Mouse (Mus musculus): ENCODE data around the gene Shisa2.
"Not testable (repeated sequence)": the region's sequence is repeated elsewhere in the genome, so short reads cannot be mapped to it uniquely, and the experiment has no call there.

Gene Shisa2

DNA sequence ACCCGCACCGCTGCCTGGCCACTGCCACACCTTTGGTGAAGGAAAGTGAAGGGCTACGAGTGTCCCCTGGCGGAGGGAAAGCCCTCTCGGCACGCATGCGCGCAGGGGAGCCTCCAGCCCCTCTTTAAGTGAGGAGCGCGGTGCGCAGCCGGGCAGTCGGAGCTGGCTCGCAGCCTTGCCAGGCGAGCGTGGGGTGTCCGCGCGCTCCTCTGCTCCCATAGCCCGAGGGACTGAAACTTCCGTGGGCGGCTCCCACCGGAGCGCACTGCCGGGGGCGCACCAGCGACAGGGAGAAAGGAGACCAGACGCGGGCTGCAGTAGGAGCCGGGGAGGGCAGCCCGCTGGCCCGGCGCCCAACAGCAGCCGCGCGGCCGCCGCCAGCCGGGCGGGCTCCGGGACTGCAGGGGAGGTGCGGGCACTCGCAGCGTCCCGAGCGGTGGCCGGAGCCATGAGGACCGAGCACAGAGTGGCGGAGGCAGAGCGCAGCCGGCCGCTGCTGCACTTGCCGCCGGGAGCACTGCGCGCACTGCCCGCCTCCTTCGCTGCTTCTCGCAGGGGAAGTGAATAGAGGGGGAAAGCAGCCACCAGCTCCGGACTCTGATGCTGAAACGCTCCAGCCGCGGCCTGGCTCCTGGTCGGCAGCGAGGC, at the start of gene Shisa2:
Gene Shisa2, plus strand, starts transcription at position 151 of the 648 bp plus-strand sequence.
- peak; percentile 88 for DNase-seq (ENCODE audit: extremely low spot score)

- no peak for DNase-seq (ENCODE audit: extremely low spot score)
Observed at GRCm38 (mm10) chr14:59576385-59576784, 48.7 kb upstream of the Shisa2 start.

- no peak for DNase-seq (ENCODE audit: extremely low spot score)
Observed at GRCm38 (mm10) chr14:59590614-59591013, 34.5 kb upstream of the Shisa2 start.

DNA sequence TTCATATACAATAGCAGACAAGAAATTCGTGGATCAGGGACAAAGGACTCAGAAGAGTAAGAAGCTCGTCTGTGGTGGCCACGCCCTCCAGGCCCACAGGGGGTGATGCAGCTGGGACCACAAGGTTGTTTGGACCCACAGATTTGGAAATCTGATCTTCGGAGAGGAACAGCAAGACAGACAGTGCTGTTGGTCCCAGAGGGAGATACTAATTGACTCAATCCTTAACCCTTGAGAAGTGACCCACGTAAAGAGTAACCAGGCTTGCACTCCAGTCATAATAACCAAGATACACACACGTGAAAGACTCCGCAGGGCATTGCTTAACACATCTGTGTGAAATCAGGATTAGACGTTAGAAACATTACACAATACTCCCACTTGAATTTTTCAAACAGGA, 33.2 kb upstream of the Shisa2 start:
- no peak for DNase-seq (ENCODE audit: extremely low spot score)

GRCm38 (mm10) chr14:59592593-59592992, 32.5 kb upstream of the Shisa2 start:
- no peak for DNase-seq (ENCODE audit: extremely low spot score)

DNA sequence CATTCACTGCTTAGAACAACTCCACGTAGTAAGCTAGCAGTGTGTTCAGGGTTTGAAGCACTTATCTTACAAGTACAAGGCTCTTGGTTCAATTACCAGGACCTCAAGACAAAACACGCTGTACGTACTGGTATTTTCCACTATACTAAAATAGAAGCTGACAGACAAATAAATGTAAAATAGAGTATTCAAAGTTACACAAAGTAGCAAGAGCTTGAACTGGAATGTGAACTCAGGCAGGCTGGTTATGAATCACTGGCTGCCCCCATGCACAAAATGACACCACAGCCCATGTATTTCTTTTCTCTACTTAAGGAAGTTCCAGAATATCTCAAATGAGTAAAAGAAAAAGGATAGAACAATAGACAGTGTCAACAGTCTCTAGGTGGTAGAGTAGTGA, 30.1 kb upstream of the Shisa2 start:
- no peak for DNase-seq (ENCODE audit: extremely low spot score)

DNA sequence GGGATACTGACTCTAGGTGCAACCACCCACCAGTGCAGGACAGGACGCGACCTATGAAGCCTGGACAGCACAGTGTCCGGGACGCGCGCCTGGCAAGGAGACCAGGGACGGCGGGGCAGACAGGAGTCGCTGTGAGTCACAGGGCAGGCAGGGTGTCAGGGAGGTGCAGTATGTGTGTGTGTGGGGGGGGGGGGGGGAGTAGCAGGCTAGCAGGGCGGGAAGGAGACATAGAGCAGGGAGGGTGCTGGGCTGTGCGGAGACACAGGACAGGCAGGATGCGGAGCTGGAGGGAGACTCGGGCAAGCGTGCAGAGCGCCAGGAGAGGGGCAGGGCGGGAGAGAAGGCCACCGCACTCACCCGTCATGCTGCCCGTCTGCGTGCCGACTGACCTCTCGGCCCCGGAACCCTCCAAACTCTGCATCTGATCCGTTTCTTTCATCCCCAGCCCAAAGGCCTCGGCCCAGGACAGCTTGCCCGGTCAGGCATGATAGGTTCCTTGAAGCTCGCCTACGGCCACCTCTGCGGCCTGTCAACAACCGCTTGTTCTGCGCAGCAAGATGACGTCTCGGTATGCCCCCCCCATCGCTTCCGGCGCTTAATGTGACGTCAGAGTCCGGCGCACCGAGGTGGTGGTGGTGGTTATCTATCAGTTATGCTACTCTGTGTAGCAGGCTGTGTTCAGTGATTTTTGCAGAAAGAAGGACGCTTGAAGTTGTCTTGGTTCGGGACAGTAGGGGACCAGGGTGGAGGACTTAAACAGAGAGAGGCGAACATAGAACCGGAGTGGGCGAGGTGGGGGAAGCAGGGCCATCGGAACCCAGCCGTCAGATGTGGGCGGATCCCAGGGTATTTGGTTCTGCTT, 27.5 kb upstream of the Shisa2 start, which contains the start of gene Cdadc1:
Gene Cdadc1, minus strand, starts transcription at position 562 of the 862 bp plus-strand sequence.
- DNase-seq (ENCODE audit: extremely low spot score) = peak; percentile 98

GRCm38 (mm10) chr14:59598260-59598627, 26.9 kb upstream of the Shisa2 start:
- no peak for DNase-seq (ENCODE audit: extremely low spot score)

DNA sequence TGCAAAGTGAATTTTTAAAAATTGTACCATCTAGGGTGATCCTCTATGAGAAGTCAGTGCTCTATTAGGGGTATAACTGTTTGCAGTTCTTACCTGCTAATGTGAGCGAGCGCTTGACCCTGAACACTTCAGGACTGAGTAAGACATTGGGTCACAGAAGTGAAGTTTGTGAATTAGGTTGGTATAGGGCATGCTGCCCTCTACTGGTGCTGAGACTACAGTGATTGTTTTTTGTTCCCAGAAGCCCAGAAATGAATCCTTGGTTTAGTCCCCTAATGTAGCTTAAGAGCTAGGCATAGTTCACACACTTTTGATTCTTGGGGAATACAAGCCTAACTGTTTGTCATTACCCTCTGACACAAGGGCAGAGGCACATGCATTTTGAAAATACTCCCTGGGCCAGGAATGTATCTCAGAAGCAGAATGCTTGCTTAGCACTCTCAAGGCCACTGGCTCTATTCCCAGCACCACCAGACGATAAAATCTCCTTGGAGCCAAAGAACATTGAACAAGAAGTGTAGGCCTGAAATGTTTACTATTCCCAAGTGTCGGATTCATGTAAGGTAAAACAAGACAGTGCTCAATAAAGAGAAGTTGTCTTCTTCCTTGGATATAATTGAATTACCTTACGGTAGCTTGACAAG, 21.0 kb upstream of the Shisa2 start:
- no peak for DNase-seq (ENCODE audit: extremely low spot score)

- peak; percentile 72 for DNase-seq (ENCODE audit: extremely low spot score)
Observed at GRCm38 (mm10) chr14:59605671-59606353, 19.3 kb upstream of the Shisa2 start.

GRCm38 (mm10) chr14:59607021-59607420, 18.1 kb upstream of the Shisa2 start:
- DNase-seq (ENCODE audit: extremely low spot score) = no peak

- peak; percentile 46 for DNase-seq (ENCODE audit: extremely low spot score)
Observed at GRCm38 (mm10) chr14:59612920-59613625, 12.0 kb upstream of the Shisa2 start.

DNA sequence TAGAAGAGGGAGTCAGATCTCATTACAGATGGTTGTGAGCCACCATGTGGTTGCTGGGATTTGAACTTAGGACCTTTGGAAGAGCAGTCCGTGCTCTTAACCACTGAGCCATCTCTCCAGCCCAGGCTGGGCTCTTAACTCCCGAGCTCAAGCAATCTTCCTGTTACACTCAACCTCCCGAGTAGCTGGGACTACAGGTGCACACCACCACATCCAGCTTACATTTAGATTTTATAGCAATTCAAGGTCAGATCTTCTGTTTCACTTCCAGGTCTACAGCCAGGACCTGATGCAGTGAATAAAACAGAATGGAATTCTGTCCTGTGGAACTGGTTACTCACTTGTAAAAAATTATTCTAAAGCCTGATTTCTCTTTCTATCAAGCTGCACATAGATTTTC, 11.0 kb upstream of the Shisa2 start:
- not testable (repeated sequence) for DNase-seq (ENCODE audit: extremely low spot score)

GRCm38 (mm10) chr14:59616802-59617201, 8.3 kb upstream of the Shisa2 start:
- DNase-seq (ENCODE audit: extremely low spot score) = no peak

DNA sequence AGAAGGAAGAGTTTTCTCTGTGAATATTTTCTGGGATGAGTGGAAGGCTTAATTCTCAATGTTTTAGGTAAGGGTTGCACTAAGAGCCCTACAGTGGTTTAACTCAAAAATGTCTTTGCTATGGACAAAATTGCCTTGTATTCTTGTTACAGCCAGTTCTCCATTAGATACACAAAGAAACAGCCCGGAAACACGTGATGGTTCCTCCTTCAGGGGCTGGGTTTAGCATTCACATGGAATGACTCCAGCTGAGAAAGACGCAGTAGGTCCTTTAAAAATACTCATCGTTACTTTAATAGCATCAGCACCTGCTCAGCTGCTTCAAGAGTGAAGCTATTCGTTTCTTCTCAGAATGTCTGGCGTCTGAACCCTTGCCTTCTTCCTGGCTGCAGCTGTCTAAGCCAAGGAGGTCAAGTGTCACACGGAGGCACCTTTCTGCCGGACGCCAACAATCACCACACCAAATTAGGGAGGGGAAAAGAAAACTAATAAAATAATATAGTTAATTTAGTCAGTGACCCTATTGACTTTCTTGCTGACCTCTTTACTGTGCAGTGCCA, 702 bp upstream of the Shisa2 start:
- no peak for DNase-seq (ENCODE audit: extremely low spot score)

- DNase-seq (ENCODE audit: extremely low spot score) = peak; percentile 67
Observed at GRCm38 (mm10) chr14:59625806-59626364, 777 bp downstream of the Shisa2 start.

GRCm38 (mm10) chr14:59626711-59627110, 1.6 kb downstream of the Shisa2 start:
- no peak for DNase-seq (ENCODE audit: extremely low spot score)

GRCm38 (mm10) chr14:59627142-59627680, 2.1 kb downstream of the Shisa2 start:
- DNase-seq (ENCODE audit: extremely low spot score) = no peak

DNA sequence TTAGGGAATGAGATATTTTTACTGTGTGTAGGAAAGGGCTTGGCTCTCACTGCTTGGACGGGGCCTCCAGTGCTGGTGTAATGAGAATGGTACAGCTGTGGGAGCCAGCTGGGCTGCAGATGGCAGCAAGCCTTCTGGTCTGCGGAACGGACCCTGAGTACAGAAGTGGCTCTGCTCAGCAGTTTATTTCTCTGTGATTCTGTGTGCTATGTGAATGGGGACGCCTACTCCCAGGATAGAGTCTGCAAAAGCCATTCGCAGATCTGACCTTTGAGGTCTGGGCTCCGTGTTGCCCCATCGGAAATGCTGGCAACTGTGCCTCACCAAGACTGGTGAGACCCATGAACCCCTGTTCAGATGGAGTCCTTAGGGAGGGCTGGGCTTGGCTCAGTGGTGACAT, 2.7 kb downstream of the Shisa2 start:
- DNase-seq (ENCODE audit: extremely low spot score) = no peak

- no peak for DNase-seq (ENCODE audit: extremely low spot score)
Observed at GRCm38 (mm10) chr14:59629308-59629707, 4.2 kb downstream of the Shisa2 start.
